Mouse (Mus musculus) liver, postnatal 0 days (tissue): ENCODE data around the gene Pak2.

Source experiments
- CTCF ChIP-seq: sonication (generic); IDR thresholded peaks from 2 replicates; pipeline ENCODE4 v1.5.1; 2016; ENCODE audit warnings: antibody characterized with exemption, low read depth
- EP300 ChIP-seq: IDR thresholded peaks from 2 replicates; pipeline ENCODE4 v1.6.1; 2016; ENCODE audit warnings: antibody characterized with exemption, low read depth, mild to moderate bottlenecking

DNA sequence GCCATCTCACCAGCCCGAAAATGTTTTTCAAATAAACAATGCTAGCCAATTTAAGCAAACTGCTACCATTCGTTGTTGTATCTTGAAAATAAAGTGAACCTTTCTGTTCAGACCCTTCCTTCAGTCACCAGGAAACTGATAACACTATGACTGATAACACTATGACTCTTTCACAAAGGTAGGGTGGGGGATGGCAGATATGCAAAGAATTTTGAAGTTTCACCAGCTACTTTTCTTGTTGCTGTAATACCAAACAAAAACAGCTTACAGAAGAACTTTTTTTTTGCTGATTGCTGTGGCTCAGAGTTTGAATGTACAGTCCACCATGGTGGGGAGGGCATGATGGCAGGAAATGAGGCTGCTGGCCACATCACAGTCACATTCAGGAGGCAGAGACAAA, 16.9 kb downstream of the Pak2 start:
- TF ChIP-seq CTCF (no peak), EP300 (no peak)
